Mouse (Mus musculus) CH12.LX (cell line): ENCODE measurements around the gene Prdm10. TPM values are rescaled to one million over a fixed set of nuclear protein-coding genes. Genes with fewer than 3 reads are reported as not detected.

Experiments used
- DNase-seq: peaks from one replicate; pipeline ENCODE4 v3.0.0-alpha.2; 2013; ENCODE audit errors: extremely low read depth
- H3K27ac ChIP-seq: 2 replicates; pipeline ENCODE4 v1.5.1; 2012; ENCODE audit warnings: low read depth, mild to moderate bottlenecking, control low read depth, moderate library complexity; ENCODE audit not compliant: insufficient read depth
- H3K27me3 ChIP-seq: replicated peaks from 2 replicates; pipeline ENCODE3; 2012; ENCODE audit warnings: inconsistent platforms
- H3K36me3 ChIP-seq, 2 experiments: replicated peaks in 1 of 2; 2 replicates each; pipeline versions ENCODE3 to v1.6.1; 2012; ENCODE audit warnings: inconsistent platforms in 1 of 2, low read length in 1 of 2, mild to moderate bottlenecking in 1 of 2, mixed read lengths in 1 of 2, moderate library complexity in 1 of 2; ENCODE audit not compliant: control insufficient read depth in 1 of 2, insufficient read depth in 1 of 2
- H3K4me1 ChIP-seq, 2 experiments: 2 replicates each; pipeline ENCODE4 v1.6.1; 2012; ENCODE audit warnings: inconsistent platforms in 1 of 2, moderate library complexity in 1 of 2; ENCODE audit not compliant: insufficient read depth in 2 of 2, control insufficient read depth in 1 of 2
- H3K4me2 ChIP-seq: 2 replicates; pipeline ENCODE4 v1.6.1; 2012; ENCODE audit warnings: low read depth, mild to moderate bottlenecking, control low read depth; ENCODE audit not compliant: poor library complexity, insufficient read depth, severe bottlenecking
- H3K4me3 ChIP-seq, 3 experiments: fragments of 150-350 bp in 1 of 3; sonication (generic) in 1 of 3; replicated peaks in 1 of 3; 2 replicates each; pipeline versions ENCODE3 to v1.5.1; 2011 to 2012; ENCODE audit warnings: low read depth in 2 of 3, low read length in 2 of 3, mild to moderate bottlenecking in 2 of 3, moderate library complexity in 2 of 3, control low read depth in 1 of 3, improper control_type of control experiment in 1 of 3, inconsistent platforms in 1 of 3, mixed read lengths in 1 of 3; ENCODE audit not compliant: poor library complexity in 1 of 3
- H3K79me2 ChIP-seq: replicated peaks from 2 replicates; pipeline ENCODE4 v1.6.1; 2012; ENCODE audit warnings: mild to moderate bottlenecking, moderate library complexity; ENCODE audit not compliant: control insufficient read depth, poor library complexity, insufficient read depth, severe bottlenecking; ENCODE audit errors: extremely low read depth
- H3K9ac ChIP-seq: 2 replicates; pipeline ENCODE4 v1.6.1; 2012; ENCODE audit warnings: low read depth, mild to moderate bottlenecking, control low read depth, moderate library complexity; ENCODE audit not compliant: insufficient read depth
- H3K9me3 ChIP-seq: replicated peaks from 2 replicates; pipeline ENCODE3; 2012; ENCODE audit warnings: low read length, inconsistent platforms, mixed read lengths
- CHD2 ChIP-seq: IDR thresholded peaks from 2 replicates; pipeline ENCODE4 v1.6.1; 2011; ENCODE audit warnings: low read length, improper control_type of control experiment
- E2F4 ChIP-seq: IDR thresholded peaks from 2 replicates; pipeline ENCODE4 v1.6.1; 2011; ENCODE audit warnings: low read depth, low read length, improper control_type of control experiment; ENCODE audit not compliant: insufficient replicate concordance
- ELF1 ChIP-seq: IDR thresholded peaks from 2 replicates; pipeline ENCODE4 v1.6.1; 2014; ENCODE audit warnings: low read depth, mild to moderate bottlenecking, inconsistent platforms, low read length, improper control_type of control experiment
- ETS1 ChIP-seq: conservative IDR thresholded peaks from 2 replicates; pipeline ENCODE4 v1.6.1; 2012; ENCODE audit warnings: low read depth, mild to moderate bottlenecking, inconsistent platforms, low read length, improper control_type of control experiment, moderate library complexity
- JUN ChIP-seq: IDR thresholded peaks from 2 replicates; pipeline ENCODE4 v1.6.1; 2011; ENCODE audit warnings: low read depth, mild to moderate bottlenecking, low read length, improper control_type of control experiment, moderate library complexity; ENCODE audit not compliant: insufficient read depth
- JUND ChIP-seq: conservative IDR thresholded peaks from 2 replicates; pipeline ENCODE4 v1.6.1; 2011; ENCODE audit warnings: low read depth, low read length, improper control_type of control experiment
- KAT2A ChIP-seq: IDR thresholded peaks from 2 replicates; pipeline ENCODE4 v1.6.1; 2012; ENCODE audit warnings: low read length, improper control_type of control experiment, inconsistent platforms; ENCODE audit not compliant: insufficient replicate concordance
- MAFK ChIP-seq: IDR thresholded peaks from 2 replicates; pipeline ENCODE4 v1.6.1; 2011; ENCODE audit warnings: low read length, improper control_type of control experiment; ENCODE audit not compliant: insufficient replicate concordance
- MAX ChIP-seq: IDR thresholded peaks from 2 replicates; pipeline ENCODE4 v1.6.1; 2011; ENCODE audit warnings: low read length, improper control_type of control experiment
- MEF2A ChIP-seq: IDR thresholded peaks from 2 replicates; pipeline ENCODE4 v1.6.1; 2014; ENCODE audit warnings: low read depth, mild to moderate bottlenecking, inconsistent platforms, low read length, improper control_type of control experiment, borderline replicate concordance
- PAX5 ChIP-seq: IDR thresholded peaks from 2 replicates; pipeline ENCODE4 v1.6.1; 2012; ENCODE audit warnings: low read length, inconsistent platforms, mixed read lengths
- POLR2AphosphoS2 ChIP-seq: IDR thresholded peaks from 2 replicates; pipeline ENCODE4 v1.6.1; 2011; ENCODE audit warnings: low read depth, low read length, improper control_type of control experiment
- RCOR1 ChIP-seq: conservative IDR thresholded peaks from 2 replicates; pipeline ENCODE4 v1.6.1; 2012; ENCODE audit warnings: low read depth, mild to moderate bottlenecking, inconsistent platforms, low read length, improper control_type of control experiment
- TBP ChIP-seq: conservative IDR thresholded peaks from 2 replicates; pipeline ENCODE4 v1.6.1; 2011; ENCODE audit warnings: low read depth, low read length, improper control_type of control experiment
- USF1 ChIP-seq: IDR thresholded peaks from 2 replicates; pipeline ENCODE4 v1.6.1; 2014; ENCODE audit warnings: low read depth, mild to moderate bottlenecking, inconsistent platforms, low read length, improper control_type of control experiment
- USF2 ChIP-seq: conservative IDR thresholded peaks from 2 replicates; pipeline ENCODE4 v1.6.1; 2011; ENCODE audit warnings: low read depth, low read length, improper control_type of control experiment
- ZC3H11A ChIP-seq: IDR thresholded peaks from 2 replicates; pipeline ENCODE4 v1.6.1; 2012; ENCODE audit warnings: low read depth, mild to moderate bottlenecking, inconsistent platforms, low read length, improper control_type of control experiment
- ZMIZ1 ChIP-seq: IDR thresholded peaks from 2 replicates; pipeline ENCODE4 v1.6.1; 2012; ENCODE audit warnings: low read depth, mild to moderate bottlenecking, inconsistent platforms, low read length, improper control_type of control experiment
- dilution Hi-C: fragments of 300-500 bp; cut with MboI; formaldehyde crosslinking; loops from 2 replicates; pipeline ENCODE4 v1.14.3; 2020; ENCODE audit warnings: low sequenced_read_pairs; ENCODE audit not compliant: extremely low pct_unique_long_range_greater_than_20kb, extremely low pct_ligation_motif_present
- in situ Hi-C: fragments of 300-500 bp; cut with MboI; formaldehyde crosslinking; loops from 3 replicates; pipeline ENCODE4 v1.14.3; 2019; ENCODE audit warnings: low sequenced_read_pairs, low pct_ligation_motif_present, low pct_unique_long_range_greater_than_20kb, mixed read lengths
- polyA plus RNA-seq: library from polyadenylated mRNA; unstranded; fragments of >175 nt; gene quantifications from 2 replicates; pipeline ENCODE4 v1.2.1, GENCODE M21; 2012; ENCODE audit warnings: low read depth; ENCODE audit not compliant: insufficient read length
- total RNA-seq, 2 experiments: library from RNA; depleted of rRNA; stranded (reverse); fragments of 300-350 nt in 1 of 2; fragments of >200 nt in 1 of 2; gene quantifications; 2 replicates each; pipeline ENCODE4 v1.2.3; 2012 to 2014

Gene Prdm10
- total and polyA plus RNA-seq, 3 experiments: 4.5 to 6.7 (median 4.7) TPM

- Histone ChIP-seq H3K27me3 (no peaks in the 10 kb centered on the region), H3K9ac (no peak overlapping the region), H3K4me1 (peaks cover 0 to 11% of the 10 kb centered on the region in 2 experiments; a peak in 2 of 4 replicates), H3K9me3 (no peaks in the 10 kb centered on the region), H3K4me3 (no peak overlapping the region), H3K27ac (no peak overlapping the region), H3K4me2 (no peak overlapping the region), H3K79me2 (no peaks in the 10 kb centered on the region), H3K36me3 (peaks cover 0 to 9% of the 10 kb centered on the region in 2 experiments)
- in situ Hi-C loops: no loop called here
- no peak for TF ChIP-seq JUND
- no peak for TF ChIP-seq RCOR1
- no peak for TF ChIP-seq MAFK
- no peak for DNase-seq
- dilution Hi-C loops: no loop called here
These were observed 24.8 kb downstream of the Prdm10 start for GRCm38 (mm10) chr9:31305117-31305516.

- in situ Hi-C loops: no loop called here
- Histone ChIP-seq H3K4me3 (no peak overlapping the region), H3K9me3 (no peaks in the 10 kb centered on the region), H3K27ac (no peak overlapping the region), H3K4me2 (no peak overlapping the region), H3K36me3 (peaks cover 0 to 11% of the 10 kb centered on the region in 2 experiments), H3K9ac (no peak overlapping the region), H3K27me3 (no peaks in the 10 kb centered on the region), H3K79me2 (no peaks in the 10 kb centered on the region), H3K4me1 (peaks cover 0 to 11% of the 10 kb centered on the region in 2 experiments; a peak in 2 of 4 replicates)
- DNase-seq: no peak
- no peak for TF ChIP-seq ELF1
- no peak for TF ChIP-seq RCOR1
- no peak for TF ChIP-seq E2F4
- no peak for TF ChIP-seq JUN
- TF ChIP-seq MEF2A: no peak
- no peak for TF ChIP-seq JUND
- no peak for TF ChIP-seq KAT2A
- TF ChIP-seq USF2: no peak
- no peak for TF ChIP-seq MAX
- no peak for TF ChIP-seq TBP
- dilution Hi-C loops: no loop called here
These were observed 25.5 kb downstream of the Prdm10 start for GRCm38 (mm10) chr9:31305807-31306206.

DNA sequence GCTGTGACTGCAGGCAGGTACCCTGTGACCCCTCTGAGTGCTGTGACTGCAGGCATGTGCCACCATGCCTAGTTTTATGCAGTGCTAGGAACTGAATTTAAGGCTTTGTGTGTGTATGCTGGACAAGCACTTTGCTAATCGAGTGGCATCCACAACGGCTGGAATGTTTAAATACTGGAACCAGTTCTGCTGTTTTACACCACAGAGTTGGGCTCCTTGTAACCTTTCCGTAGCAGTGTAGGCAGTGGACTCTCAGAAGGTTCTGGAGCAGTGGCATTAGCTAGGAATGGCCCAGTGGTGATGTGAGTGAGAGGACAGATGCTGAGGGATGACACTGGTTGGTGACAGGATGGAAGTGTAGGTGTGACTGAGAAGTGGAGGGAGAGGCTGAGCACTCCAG, 26.9 kb downstream of the Prdm10 start:
- Histone ChIP-seq H3K36me3 (peaks cover 0 to 14% of the 10 kb centered on the region in 2 experiments), H3K9me3 (no peaks in the 10 kb centered on the region), H3K27ac (no peak overlapping the region), H3K79me2 (no peaks in the 10 kb centered on the region), H3K4me1 (no peaks in the 10 kb centered on the region), H3K4me2 (no peak overlapping the region), H3K9ac (no peak overlapping the region), H3K27me3 (no peaks in the 10 kb centered on the region)
- dilution Hi-C loops (no loop called here), in situ Hi-C loops (no loop called here)
- no peak for DNase-seq
- TF ChIP-seq POLR2AphosphoS2: no peak
- no peak for TF ChIP-seq MEF2A
- no peak for TF ChIP-seq ELF1
- no peak for TF ChIP-seq ZC3H11A
- TF ChIP-seq JUND: no peak
- no peak for TF ChIP-seq ETS1
- no peak for TF ChIP-seq KAT2A
- no peak for TF ChIP-seq PAX5
- TF ChIP-seq ZMIZ1: no peak
- TF ChIP-seq CHD2: no peak
- no peak for TF ChIP-seq USF1
- no peak for TF ChIP-seq JUN
- TF ChIP-seq, all 38 proteins: peak for 0
- H3K4me3 ChIP-seq: no peak overlapping the region
